Mouse (Mus musculus): ENCODE measurements around the gene Eif5. TPM values are rescaled to one million over a fixed set of nuclear protein-coding genes. Genes with fewer than 3 reads are reported as not detected.
A peak's percentile ranks its signal among the peaks of the same experiment; 100 is the strongest.
"Not testable (repeated sequence)": the region's sequence is repeated elsewhere in the genome, so short reads cannot be mapped to it uniquely, and the experiment has no call there.

Gene Eif5
- total RNA-seq, 1 experiment from 2014 or later = 432 TPM

DNA sequence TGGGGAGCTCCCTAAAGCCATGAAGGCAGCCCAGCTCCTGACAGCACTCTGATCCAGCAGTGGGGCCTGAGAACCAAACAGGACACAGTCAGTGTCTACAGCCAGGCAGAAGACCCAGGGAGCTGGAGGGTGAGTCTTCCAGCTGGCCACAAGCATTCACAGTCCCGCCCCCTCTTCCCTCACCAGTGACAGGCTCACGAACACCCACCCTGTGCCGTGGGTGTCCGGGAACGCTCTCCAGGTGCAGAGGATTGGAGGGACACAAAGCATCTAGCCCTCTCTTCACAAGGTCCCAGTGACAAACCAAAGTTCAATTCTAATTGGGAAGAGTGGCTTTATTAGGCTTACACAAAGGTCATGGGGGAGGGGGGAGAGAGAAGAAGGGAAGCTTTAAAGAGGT is 18.0 kb upstream of the Eif5 start:
- no peak for ATAC-seq (ENCODE audit: extremely low read depth, insufficient number of reproducible peaks, low FRiP score, poor library complexity, severe bottlenecking)

- ATAC-seq (ENCODE audit: extremely low read depth, insufficient number of reproducible peaks, low FRiP score, poor library complexity, severe bottlenecking) = no peak
Observed at GRCm38 (mm10) chr12:111520994-111521393, 16.8 kb upstream of the Eif5 start.

GRCm38 (mm10) chr12:111524469-111524868 is 13.3 kb upstream of the Eif5 start:
- no peak for ATAC-seq (ENCODE audit: extremely low read depth, insufficient number of reproducible peaks, low FRiP score, poor library complexity, severe bottlenecking)

- ATAC-seq (ENCODE audit: extremely low read depth, insufficient number of reproducible peaks, low FRiP score, poor library complexity, severe bottlenecking) = peak; percentile 64
Observed at GRCm38 (mm10) chr12:111524883-111525282, 12.9 kb upstream of the Eif5 start.

DNA sequence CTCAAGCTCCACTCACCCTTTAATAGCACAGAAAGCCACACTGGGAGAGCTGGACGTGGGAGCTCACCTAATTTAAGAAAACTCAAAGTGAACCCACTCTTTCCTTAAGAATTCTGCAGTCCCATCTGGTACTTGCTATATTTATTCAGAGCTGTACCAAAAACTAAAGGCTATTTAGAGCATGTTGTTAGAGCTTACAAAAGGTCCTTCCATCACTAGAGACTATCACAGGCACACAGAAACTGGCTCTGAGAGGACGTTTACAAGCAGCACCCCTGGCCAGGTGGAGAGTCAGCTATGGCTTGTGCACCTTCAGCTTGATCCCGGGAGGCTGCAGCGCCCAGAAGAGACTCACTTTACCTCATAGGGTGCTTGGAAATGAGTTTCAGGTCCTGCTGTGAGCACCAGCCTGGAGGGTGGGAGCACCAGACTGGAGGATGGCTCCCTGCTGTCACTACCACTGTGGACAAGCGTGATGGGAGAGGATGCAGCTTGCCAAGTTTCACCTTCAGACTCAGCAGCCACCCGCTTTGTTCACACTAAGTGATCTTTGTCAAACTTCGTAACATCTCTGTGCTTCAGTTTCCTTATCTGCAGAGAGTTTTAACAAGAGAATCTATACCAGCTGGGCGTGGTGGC is 10.1 kb upstream of the Eif5 start:
- no peak for ATAC-seq (ENCODE audit: extremely low read depth, insufficient number of reproducible peaks, low FRiP score, poor library complexity, severe bottlenecking)

DNA sequence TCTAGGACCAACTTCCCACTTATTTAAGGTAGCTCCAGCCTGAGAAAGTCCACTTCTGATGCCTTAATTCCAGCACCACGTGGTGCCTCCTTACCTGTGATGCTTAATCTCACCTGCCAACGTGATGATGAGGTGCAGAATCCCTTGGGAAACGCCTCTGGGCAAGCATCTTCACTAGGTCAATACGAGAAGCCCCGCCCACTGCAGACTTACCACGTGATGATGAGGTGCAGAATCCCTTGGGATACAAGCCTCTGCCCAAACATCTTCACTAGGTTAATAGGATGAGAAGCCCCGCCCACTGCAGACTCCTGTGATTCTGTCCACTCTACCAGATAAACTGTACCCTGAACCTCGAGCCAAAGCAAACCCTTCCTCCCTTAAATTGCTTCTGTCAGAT is 8.6 kb upstream of the Eif5 start:
- no peak for ATAC-seq (ENCODE audit: extremely low read depth, insufficient number of reproducible peaks, low FRiP score, poor library complexity, severe bottlenecking)

- no peak for ATAC-seq (ENCODE audit: extremely low read depth, insufficient number of reproducible peaks, low FRiP score, poor library complexity, severe bottlenecking)
Observed at GRCm38 (mm10) chr12:111533096-111533794, 4.6 kb upstream of the Eif5 start.

- no peak for ATAC-seq (ENCODE audit: extremely low read depth, insufficient number of reproducible peaks, low FRiP score, poor library complexity, severe bottlenecking)
Observed at GRCm38 (mm10) chr12:111535281-111535680, 2.5 kb upstream of the Eif5 start.

DNA sequence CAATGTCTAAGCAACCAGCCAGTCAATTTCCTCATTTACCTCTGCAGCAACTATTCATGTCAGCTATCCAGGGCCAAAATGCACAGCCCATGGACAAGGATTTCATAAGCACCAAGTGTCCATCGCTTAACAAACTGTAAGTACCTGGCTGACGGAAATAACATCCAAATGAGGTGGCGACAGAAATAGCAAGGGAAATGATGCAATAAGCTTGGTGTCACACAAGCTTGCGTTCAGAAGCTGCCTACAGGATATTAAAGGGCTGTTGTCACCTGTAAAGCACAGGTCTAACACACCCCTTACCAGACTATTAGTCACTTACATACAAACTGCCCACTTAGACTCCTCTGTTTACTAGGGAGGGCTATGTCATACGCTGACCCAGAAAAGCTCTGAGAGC is 2.1 kb upstream of the Eif5 start:
- peak; percentile 4; the same call in 1 of the 2 replicates for ATAC-seq (ENCODE audit: extremely low read depth, insufficient number of reproducible peaks, low FRiP score, poor library complexity, severe bottlenecking)

- no peak for ATAC-seq (ENCODE audit: extremely low read depth, insufficient number of reproducible peaks, low FRiP score, poor library complexity, severe bottlenecking)
Observed at GRCm38 (mm10) chr12:111536746-111537145, 1.1 kb upstream of the Eif5 start.

- ATAC-seq (ENCODE audit: extremely low read depth, insufficient number of reproducible peaks, low FRiP score, poor library complexity, severe bottlenecking) = no peak
Observed at GRCm38 (mm10) chr12:111537341-111537740, 475 bp upstream of the Eif5 start.

DNA sequence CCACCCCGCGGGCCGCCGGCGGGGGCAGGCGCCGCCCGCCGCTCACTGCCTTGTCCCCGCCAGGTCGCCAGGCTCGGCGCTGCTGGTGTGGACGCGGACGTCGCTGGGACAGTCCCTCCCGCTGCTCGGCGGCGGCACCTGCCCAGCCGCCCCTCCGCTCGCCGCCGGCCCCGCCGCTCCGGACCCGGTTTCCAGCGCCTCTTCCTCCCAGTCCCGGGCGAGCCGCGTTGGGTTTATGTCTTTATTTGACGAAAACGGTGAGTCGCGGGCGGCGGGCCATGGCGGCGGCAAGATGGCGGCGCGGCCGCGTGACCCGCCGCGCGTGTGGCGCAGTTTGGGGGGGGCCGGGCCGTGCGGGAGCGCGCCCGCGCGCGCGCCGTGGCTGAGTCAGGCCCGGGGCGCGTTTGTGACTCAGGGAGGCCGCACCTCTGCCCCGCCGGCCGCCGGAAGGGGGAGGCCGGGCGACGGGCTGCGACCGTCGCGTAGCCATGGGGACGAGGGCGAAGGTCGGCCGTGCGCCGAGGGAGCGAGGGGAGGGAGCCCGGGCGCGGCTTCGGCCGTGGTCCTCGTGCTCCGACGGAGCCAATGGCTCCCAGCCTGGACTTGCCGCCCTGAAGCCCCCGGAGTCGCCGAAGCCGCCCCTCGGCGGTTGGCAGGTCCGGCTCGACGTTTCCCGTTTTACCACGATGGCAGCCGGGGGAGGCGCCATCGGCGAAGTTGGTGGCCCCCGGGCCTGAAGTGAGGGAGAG is 650 bp downstream of the Eif5 start:
- peak; percentile 7; the same call in 1 of the 2 replicates for ATAC-seq (ENCODE audit: extremely low read depth, insufficient number of reproducible peaks, low FRiP score, poor library complexity, severe bottlenecking)

DNA sequence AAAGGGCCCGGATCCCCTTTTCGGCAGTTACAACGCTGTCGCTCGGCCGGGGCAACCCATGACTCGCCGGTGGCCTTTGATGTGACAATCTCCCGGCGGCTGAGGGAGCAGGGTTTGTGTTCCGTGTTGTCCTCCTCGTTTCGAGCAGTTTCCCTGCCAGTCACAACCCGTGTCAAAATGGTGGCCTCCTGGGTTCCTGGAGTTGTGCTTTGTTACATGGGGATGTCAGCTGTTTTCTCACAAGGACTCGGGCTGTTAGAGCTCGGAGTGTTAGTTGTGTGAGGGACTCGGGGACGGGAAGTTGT is 1.2 kb downstream of the Eif5 start:
- no peak for ATAC-seq (ENCODE audit: extremely low read depth, insufficient number of reproducible peaks, low FRiP score, poor library complexity, severe bottlenecking)

DNA sequence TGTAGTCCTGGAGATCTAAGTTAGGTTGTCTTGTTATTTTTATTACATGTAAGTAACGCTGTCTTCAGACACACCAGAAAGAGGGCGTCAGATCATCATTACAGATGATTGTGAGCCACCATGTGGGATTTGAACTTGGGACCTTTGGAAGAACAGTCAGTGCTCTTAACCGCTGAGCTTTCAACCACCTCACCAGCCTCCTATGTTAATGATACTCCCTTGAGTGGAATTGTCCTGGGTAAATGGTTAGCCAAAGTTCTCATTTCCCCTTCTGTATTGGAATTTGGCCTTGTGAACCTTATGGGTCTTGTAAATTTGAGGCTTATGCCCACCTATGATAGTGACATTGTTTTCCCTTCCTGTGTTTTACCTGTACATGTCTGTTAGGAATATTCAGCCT is 9.3 kb downstream of the Eif5 start:
- no peak for ATAC-seq (ENCODE audit: extremely low read depth, insufficient number of reproducible peaks, low FRiP score, poor library complexity, severe bottlenecking)

DNA sequence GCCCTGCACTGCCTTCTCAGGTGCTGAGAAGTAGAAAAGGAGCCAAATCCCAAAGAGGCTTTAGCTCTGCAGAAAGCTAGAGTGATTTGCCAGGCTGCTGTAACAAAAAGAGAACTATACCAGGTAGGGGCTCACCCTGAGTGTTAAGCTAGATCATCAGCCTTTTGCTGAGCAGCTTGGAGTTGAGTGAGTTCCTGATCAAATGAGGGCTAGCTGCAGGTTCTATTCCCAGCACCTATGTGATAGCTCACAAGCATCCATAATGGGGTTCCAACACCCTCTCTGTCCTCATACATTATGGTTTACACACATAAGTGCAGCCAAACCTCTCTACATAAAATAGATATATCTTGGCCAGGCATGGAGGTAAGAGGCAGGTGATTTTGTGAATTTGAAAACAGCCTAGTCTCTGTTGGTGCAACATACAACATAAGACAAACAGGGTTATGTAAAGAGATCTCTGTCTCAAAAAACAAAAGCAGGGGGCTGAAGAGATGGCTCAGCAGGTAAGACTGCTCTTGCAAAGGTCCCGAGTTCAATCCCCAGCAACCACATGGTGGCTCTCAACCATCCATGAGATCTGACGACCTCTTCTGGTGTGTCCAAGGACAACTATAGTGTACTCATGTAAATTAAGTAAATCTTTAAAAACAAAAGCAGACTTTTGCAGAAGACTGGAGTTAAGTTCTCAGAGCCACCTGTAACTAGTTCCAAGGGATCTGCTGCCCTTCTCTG is 10.9 kb downstream of the Eif5 start:
- ATAC-seq (ENCODE audit: extremely low read depth, insufficient number of reproducible peaks, low FRiP score, poor library complexity, severe bottlenecking) = no peak

- no peak for ATAC-seq (ENCODE audit: extremely low read depth, insufficient number of reproducible peaks, low FRiP score, poor library complexity, severe bottlenecking)
Observed at GRCm38 (mm10) chr12:111550679-111551078, 12.9 kb downstream of the Eif5 start.

- ATAC-seq (ENCODE audit: extremely low read depth, insufficient number of reproducible peaks, low FRiP score, poor library complexity, severe bottlenecking) = no peak
Observed at GRCm38 (mm10) chr12:111552342-111552741, 14.5 kb downstream of the Eif5 start.

- ATAC-seq (ENCODE audit: extremely low read depth, insufficient number of reproducible peaks, low FRiP score, poor library complexity, severe bottlenecking) = no peak
Observed at GRCm38 (mm10) chr12:111555357-111555756, 17.5 kb downstream of the Eif5 start.

DNA sequence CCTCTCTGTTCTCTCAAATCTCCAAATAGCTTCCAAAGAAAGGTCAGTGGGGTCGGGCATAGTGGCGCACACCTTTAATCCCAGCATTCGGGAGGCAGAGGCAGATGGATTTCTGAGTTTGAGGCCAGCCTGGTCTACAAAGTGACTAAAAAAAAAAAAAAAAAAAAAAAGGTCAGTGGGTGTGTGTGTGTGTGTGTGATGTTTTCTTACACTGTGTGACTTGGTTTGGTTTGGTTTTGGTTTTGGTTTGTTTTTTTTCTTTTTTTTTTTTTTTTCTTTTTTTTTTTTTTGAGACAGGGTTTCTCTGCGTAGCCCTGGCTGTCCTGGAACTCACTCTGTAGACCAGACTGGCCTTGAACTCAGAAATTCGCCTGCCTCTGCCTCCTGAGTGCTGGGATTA is 18.1 kb downstream of the Eif5 start:
- ATAC-seq (ENCODE audit: extremely low read depth, insufficient number of reproducible peaks, low FRiP score, poor library complexity, severe bottlenecking) = not testable (repeated sequence)

GRCm38 (mm10) chr12:111557538-111557937 is 19.7 kb downstream of the Eif5 start:
- peak; percentile 49; the same call in 1 of the 2 replicates for ATAC-seq (ENCODE audit: extremely low read depth, insufficient number of reproducible peaks, low FRiP score, poor library complexity, severe bottlenecking)
